Mouse (Mus musculus): Measurements from ENCODE around the gene Gm5901. TPM values are rescaled to one million over a fixed set of nuclear protein-coding genes. Genes with fewer than 3 reads are reported as not detected.

Gm5901 gene
- polyA plus RNA-seq, 1 experiment from 2014 or later: not detected

DNA sequence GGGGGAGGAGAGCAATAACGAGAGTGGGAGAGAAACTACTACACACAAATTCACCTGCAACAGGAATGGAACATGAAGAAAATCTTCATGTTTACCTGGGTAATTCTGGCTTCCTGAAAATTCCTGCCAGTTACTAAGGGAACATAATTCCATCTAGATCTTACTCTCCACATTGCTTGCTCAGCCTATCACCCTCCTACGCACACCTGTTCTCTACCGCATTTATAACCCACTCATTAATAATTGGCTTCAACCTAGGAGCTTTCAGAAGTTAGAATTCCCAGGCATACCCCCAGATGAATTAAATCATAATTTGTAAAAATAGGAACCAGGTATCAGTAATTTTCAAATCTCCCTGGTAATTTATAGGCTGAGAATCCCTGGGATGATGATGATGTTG lies 862 bp upstream of the Gm5901 start:
- H3K4me1 ChIP-seq: peaks cover 5% of the 10 kb centered on the region; the same call in 1 of the 2 replicates
- H3K4me3 ChIP-seq: no peak overlapping the region
- 83% methylated on average over 3 of the region's 3 CpGs for WGBS (ENCODE audit: insufficient replicate concordance)
- no peak overlapping the region for H3K27ac ChIP-seq
- no peak overlapping the region for H3K4me2 ChIP-seq
- no peak overlapping the region for H3K9ac ChIP-seq
- H3K9me3 ChIP-seq (replicated peaks): no peaks in the 10 kb centered on the region
- peaks cover 21% of the 10 kb centered on the region for H3K36me3 ChIP-seq
- no peaks in the 10 kb centered on the region for H3K27me3 ChIP-seq (replicated peaks)
- ATAC-seq: no peak

DNA sequence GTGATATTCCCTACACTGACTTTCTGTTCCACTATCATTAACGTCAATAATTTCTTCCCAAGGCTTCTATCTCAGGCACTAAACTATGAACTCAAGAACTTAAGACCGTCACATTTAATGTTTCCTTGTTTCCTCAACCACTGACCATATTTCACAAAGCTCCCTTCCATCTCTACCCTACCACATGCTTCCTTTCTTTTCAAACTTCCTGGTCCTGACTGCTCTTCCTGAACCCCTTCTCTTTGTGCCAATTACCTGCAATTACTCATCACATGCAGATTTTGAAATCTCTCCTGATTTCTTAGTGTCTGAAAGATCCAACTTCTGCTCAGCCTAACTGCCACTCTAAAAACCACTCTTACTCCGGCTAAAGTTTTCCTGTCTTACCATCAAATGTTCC lies 5.5 kb downstream of the Gm5901 start:
- H3K9me3 ChIP-seq (replicated peaks): no peaks in the 10 kb centered on the region
- WGBS (ENCODE audit: insufficient replicate concordance): 79% methylated on average over 3 of the region's 3 CpGs
- H3K4me1 ChIP-seq: no peaks in the 10 kb centered on the region
- peaks cover 79% of the 10 kb centered on the region for H3K36me3 ChIP-seq
- no peak overlapping the region for H3K4me3 ChIP-seq
- no peak overlapping the region for H3K9ac ChIP-seq
- no peak overlapping the region for H3K4me2 ChIP-seq
- H3K27ac ChIP-seq: no peak overlapping the region
- no peaks in the 10 kb centered on the region for H3K27me3 ChIP-seq (replicated peaks)
- ATAC-seq: no peak

DNA sequence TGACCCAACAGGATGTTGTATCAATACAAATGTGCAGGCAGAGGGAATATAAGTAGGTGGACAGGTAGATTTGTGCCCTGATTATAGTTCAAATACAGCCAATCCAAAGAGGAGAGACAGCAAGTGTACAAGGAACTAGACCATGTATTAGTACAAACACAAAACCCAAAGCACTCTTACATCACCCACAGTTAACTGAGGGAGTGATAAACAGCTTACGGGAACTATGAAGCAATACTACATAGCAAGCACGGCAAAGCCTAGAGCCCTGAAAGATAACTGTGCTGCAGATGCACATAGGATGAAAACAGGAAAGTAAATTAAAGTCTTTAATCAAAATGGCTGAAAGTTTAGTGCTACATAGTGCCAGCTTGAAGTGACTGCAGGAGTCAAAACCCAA lies 12.9 kb downstream of the Gm5901 start:
- no peak for ATAC-seq
- H3K4me3 ChIP-seq: no peak overlapping the region
- no peak overlapping the region for H3K4me2 ChIP-seq
- H3K27me3 ChIP-seq (replicated peaks): no peaks in the 10 kb centered on the region
- peaks cover 79% of the 10 kb centered on the region for H3K36me3 ChIP-seq
- H3K9ac ChIP-seq: no peak overlapping the region
- no peak overlapping the region for H3K27ac ChIP-seq
- no peaks in the 10 kb centered on the region for H3K4me1 ChIP-seq
- no peaks in the 10 kb centered on the region for H3K9me3 ChIP-seq (replicated peaks)
- 85% methylated on average over 2 of the region's 2 CpGs for WGBS (ENCODE audit: insufficient replicate concordance)

DNA sequence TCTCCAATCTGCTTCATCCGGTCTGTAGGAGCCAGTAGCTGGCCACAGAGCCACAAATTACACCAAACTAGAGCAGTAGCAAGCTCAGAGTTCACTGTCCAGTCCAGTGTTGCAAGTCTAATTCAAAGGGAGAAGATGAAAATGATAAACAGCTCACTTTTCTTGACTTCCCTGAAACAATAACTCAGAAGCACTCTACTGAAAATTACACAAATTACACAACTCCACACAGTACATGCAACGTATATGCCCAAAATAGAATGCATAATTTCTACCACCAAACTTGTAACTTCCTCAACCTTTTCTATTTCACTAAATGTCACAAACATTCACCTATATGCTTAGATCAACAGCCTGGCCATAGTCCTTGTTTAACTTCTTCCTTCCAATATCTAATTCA lies 15.4 kb downstream of the Gm5901 start:
- H3K27me3 ChIP-seq (replicated peaks): no peaks in the 10 kb centered on the region
- no peak overlapping the region for H3K9ac ChIP-seq
- H3K4me3 ChIP-seq: no peak overlapping the region
- no peak overlapping the region for H3K27ac ChIP-seq
- no peak overlapping the region for H3K4me2 ChIP-seq
- H3K4me1 ChIP-seq: no peaks in the 10 kb centered on the region
- peaks cover 57% of the 10 kb centered on the region for H3K36me3 ChIP-seq
- ATAC-seq: no peak
- 88% methylated on average over 2 of the region's 2 CpGs for WGBS (ENCODE audit: insufficient replicate concordance)
- H3K9me3 ChIP-seq (replicated peaks): no peaks in the 10 kb centered on the region

DNA sequence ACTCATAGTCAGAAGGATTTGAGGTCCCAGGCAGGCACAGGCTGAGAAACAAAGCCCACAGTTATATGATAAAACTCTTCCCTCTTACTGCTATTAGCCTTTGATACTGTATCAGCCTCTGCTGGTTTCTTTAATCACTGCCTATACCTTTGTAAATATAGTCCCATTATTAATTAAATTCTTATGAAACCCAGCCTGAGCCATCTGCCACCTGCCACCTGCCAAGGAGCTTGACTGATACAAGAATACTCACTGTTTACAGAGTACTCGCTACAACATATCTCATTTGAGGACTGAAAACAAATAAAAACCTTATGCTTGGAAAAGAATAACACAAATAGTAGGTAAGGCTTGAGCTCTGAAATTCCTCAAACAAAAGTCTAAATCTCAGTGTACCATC lies 19.8 kb downstream of the Gm5901 start:
- 83% methylated on average over 1 of the region's 1 CpGs for WGBS (ENCODE audit: insufficient replicate concordance)
- Histone ChIP-seq H3K4me2 (no peak overlapping the region), H3K27me3 (replicated peaks) (no peaks in the 10 kb centered on the region), H3K9me3 (replicated peaks) (no peaks in the 10 kb centered on the region), H3K36me3 (peaks cover 16% of the 10 kb centered on the region), H3K4me1 (peaks cover 27% of the 10 kb centered on the region), H3K4me3 (no peak overlapping the region), H3K9ac (no peak overlapping the region), H3K27ac (no peak overlapping the region)
- ATAC-seq: no peak

DNA sequence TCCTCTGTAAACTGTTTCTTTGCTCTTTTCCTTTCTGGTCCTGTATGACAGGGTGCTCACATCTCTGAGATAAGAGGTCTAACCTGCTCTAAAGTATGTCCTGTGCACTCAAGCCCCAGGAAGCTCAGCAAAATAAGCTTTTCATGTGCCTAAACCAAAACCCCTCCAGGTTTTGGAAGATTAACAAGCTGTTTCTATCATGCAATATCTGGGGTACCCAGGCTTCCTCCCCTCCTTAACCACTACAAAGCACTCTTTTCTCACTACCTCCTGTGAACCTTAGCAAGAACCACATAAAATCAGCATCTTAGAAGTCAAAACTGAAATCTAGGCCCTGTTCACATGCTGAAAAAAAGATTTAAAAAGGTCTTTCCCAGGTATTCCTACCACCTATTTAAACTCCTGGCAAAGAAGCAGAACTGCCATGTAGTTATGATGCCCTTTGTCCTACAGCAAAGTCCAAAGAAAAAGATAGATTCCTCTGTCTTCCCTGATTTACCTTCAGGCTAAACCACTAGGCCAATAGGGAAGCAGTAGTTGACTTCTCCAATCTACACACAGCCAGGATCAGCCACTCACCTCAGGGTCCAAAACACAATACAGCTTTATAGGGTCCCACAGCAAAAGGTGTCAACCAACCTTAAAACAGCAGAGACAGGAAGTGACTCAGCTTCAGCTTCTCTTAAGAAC lies 20.4 kb downstream of the Gm5901 start:
- H3K4me3 ChIP-seq: no peak overlapping the region
- peaks cover 9% of the 10 kb centered on the region; the same call in 1 of the 2 replicates for H3K36me3 ChIP-seq
- no peaks in the 10 kb centered on the region for H3K27me3 ChIP-seq (replicated peaks)
- ATAC-seq: no peak
- no peaks in the 10 kb centered on the region for H3K9me3 ChIP-seq (replicated peaks)
- H3K4me1 ChIP-seq: peaks cover 27% of the 10 kb centered on the region
- no peak overlapping the region for H3K27ac ChIP-seq
- no peak overlapping the region for H3K9ac ChIP-seq
- H3K4me2 ChIP-seq: no peak overlapping the region

DNA sequence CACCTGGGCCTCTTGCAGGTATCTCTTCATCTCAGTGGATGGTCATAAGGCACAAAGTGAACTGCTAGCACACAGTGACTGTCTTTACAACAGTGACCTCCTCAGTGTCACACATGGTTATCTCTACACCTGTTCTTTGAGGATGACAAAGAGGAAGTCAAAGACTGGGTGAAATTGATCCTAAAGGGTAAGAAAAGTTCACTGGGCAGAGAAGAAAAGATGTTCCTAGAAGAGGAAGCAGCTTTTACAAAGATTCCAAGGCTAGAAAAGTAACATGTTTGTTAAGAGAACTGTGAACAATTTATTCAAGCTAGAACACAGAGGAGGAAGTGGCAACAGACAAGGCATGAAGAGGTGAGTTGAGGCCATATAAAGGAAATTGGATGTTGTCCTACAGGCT lies 21.3 kb downstream of the Gm5901 start:
- Histone ChIP-seq H3K27ac (no peak overlapping the region), H3K4me3 (no peak overlapping the region), H3K36me3 (0 out of 2 replicates have a peak, but pooled peaks cover 8% of the 10 kb centered on the region), H3K9ac (no peak overlapping the region), H3K4me2 (no peak overlapping the region), H3K9me3 (replicated peaks) (no peaks in the 10 kb centered on the region), H3K27me3 (replicated peaks) (no peaks in the 10 kb centered on the region), H3K4me1 (peaks cover 36% of the 10 kb centered on the region)
- no peak for ATAC-seq

DNA sequence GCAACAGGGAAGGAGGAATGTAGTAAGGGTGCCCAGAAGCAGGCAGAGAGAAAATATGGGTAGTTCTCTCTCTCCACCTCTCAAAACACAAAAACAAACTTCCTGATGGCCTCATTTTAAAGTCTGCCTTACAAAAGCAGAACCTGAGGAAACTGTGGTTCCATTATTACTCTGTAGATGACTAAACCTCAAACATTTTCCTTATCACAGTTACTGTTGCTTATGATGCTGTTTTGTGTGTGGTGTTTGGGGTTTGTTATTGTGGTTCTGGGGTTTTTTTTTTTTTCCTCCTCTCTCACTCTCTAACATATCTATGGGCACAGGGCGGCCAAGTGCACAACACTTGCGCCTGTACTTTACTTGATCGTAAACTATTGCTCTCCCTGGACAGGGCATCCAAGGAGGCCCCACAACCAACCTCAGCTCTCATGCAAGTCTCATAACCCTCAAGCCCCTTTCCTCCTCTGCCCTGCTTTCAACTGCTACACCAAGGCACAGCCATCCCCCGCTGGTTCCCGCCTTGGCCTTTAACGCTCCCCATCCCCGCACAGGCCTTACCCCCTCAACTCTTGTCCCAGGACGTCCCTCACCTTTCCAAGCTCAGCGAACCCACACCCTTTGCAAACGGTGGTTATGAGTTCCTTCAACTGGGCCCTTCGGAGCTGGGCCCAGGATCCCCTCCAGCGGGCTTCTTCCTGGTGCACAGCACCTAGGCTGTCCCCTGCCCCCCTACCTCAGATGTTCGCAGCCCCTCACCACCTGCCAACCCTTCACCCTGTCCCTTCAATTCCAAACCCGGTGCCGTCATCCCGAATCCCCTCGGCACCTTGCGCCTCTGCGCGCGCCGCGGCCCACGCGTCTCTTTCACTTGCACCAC lies 24.5 kb downstream of the Gm5901 start:
- Histone ChIP-seq H3K36me3 (0 out of 2 replicates have a peak, but pooled peaks cover 2% of the 10 kb centered on the region), H3K4me2 (peak overlapping the region; percentile 94), H3K9me3 (replicated peaks) (no peaks in the 10 kb centered on the region), H3K4me1 (peaks cover 38% of the 10 kb centered on the region), H3K27me3 (replicated peaks) (no peaks in the 10 kb centered on the region), H3K9ac (peak overlapping the region; percentile 90), H3K4me3 (peak overlapping the region; percentile 92), H3K27ac (peak overlapping the region; percentile 89)
- WGBS (ENCODE audit: insufficient replicate concordance): under 1% methylated on average over 25 of the region's 25 CpGs
- peak; percentile 0 for ATAC-seq

DNA sequence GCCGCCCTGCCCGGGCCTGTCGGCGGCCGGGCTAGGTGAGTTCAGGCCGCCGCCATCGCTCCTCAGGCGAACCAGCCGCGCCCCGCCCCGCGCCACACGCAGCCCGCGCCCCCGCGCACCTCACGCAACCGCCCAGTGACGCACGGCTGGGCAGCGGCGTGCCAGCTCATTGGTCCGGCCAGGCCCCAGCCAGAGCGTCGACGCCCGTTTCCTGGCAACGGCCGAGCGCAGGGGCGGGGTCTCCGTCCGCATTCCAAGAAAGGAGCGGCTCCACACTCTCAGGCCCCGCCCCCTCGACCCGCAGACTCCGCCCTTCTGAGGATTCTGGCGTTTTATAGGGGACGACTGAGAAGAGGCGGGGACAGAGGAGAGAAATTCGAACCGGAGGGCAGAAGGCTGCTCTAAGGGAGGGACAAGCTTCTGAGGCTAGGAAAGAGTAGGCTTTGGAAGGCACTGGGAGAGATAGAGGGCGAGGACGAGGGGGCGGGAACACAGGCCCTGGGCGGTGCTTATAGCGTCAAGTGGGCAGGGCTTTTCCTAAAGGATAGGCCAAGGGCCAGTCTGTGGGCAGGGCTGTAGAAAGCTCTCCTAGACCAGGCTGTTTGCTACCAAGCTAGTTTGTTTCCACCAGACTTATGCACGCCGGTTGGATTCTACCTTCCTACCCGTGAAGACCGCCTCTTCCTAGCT lies 25.2 kb downstream of the Gm5901 start, which contains the start of gene Fam160a2:
Gene Fam160a2, minus strand, starts transcription at position 120 of the 690 bp plus-strand sequence.
- Histone ChIP-seq H3K4me2 (peak within 1 kb of the TSS; percentile 94), H3K4me1 (peaks cover 38% of the 10 kb centered on the region), H3K9ac (peak within 1 kb of the TSS; percentile 90), H3K27me3 (replicated peaks) (no peaks in the 10 kb centered on the region), H3K4me3 (peak within 1 kb of the TSS; percentile 92), H3K36me3 (no peaks in the 10 kb centered on the region), H3K9me3 (replicated peaks) (no peaks in the 10 kb centered on the region), H3K27ac (peak within 1 kb of the TSS; percentile 89)
- ATAC-seq: peak; percentile 96
- WGBS (ENCODE audit: insufficient replicate concordance): under 1% methylated on average over 55 of the region's 55 CpGs

DNA sequence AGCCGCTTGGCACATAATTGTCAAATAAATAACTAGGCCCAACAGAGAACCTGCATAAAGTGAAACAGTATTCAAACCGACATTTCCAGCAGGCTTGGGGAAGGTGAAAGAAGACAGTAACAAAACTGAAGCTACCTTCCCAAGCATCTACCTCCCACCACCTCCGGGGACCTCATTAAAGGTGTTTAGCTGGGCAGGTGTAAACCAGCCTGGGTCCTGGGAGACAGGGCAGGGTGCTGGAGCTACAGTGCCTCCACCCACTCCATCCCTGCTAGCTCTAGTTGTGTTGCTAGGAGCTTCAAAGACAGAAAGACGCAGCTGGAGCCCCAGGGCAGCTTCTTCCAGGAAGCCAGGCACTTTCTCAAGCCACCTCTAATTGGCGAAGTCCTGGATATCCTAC lies 29.4 kb downstream of the Gm5901 start, which contains the start of gene Cnga4:
Gene Cnga4, plus strand, starts transcription at position 301 of the 400 bp plus-strand sequence.
- WGBS (ENCODE audit: insufficient replicate concordance): 59% methylated on average over 5 of the region's 5 CpGs

DNA sequence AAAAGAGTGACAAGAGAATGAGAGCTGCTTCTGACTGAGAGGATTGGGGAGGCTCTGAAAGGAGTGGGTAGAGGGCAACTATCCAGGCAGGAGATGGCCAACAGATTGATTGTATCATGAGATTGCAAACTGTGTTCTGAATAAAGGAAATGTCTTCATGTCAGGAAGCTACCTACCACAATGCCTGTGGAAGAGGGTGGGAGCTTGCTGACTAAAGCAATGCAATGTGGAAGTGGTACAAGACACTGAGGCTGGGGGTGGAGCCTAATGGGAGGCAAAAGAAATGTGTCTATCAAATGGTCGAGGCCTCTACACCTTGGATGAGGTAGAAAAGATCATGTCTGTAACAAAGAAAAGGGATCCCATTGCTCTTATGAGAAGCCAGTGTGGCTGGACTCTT lies 31.5 kb downstream of the Gm5901 start:
- ATAC-seq: no peak
- WGBS (ENCODE audit: insufficient replicate concordance): 50% methylated on average over 1 of the region's 1 CpGs
- no peaks in the 10 kb centered on the region for H3K9me3 ChIP-seq (replicated peaks)
- no peak overlapping the region for H3K4me3 ChIP-seq
- no peak overlapping the region for H3K9ac ChIP-seq
- peaks cover under 1% of the 10 kb centered on the region; the same call in 1 of the 2 replicates for H3K4me1 ChIP-seq
- no peak overlapping the region for H3K27ac ChIP-seq
- H3K4me2 ChIP-seq: no peak overlapping the region
- H3K27me3 ChIP-seq (replicated peaks): no peaks in the 10 kb centered on the region
- no peaks in the 10 kb centered on the region for H3K36me3 ChIP-seq

More for the DNA sequence above, 29.4 kb downstream of the Gm5901 start, which contains the start of gene Cnga4:
- H3K4me2 ChIP-seq: no peak within 1 kb of the TSS
- ATAC-seq: no peak
- H3K9ac ChIP-seq: no peak within 1 kb of the TSS
- no peaks in the 10 kb centered on the region for H3K36me3 ChIP-seq
- no peaks in the 10 kb centered on the region for H3K27me3 ChIP-seq (replicated peaks)
- no peak within 1 kb of the TSS for H3K27ac ChIP-seq
- peaks cover 14% of the 10 kb centered on the region for H3K4me1 ChIP-seq
- no peaks in the 10 kb centered on the region for H3K9me3 ChIP-seq (replicated peaks)
- H3K4me3 ChIP-seq: no peak within 1 kb of the TSS

Measured in liver, embryonic 12.5 days (tissue).